9 mouse cellular contexts compared by ENCODE assay signal in genomic region chr12:113016976-113017375, GRCm38 (mm10). TPM values are rescaled to one million over a fixed set of nuclear protein-coding genes. Genes with fewer than 3 reads are reported as not detected.
DNase-seq lines count a peak whose midpoint lies in the region; ATAC-seq and TF ChIP-seq lines count a peak whose summit lies in the region.
"Had no signal": no experiment of that assay in that cellular context is flagged by ENCODE, and none has a peak within 500 bp of the region (broad histone marks: within the 10 kb centered on the region; RNA-seq: fewer than 3 reads in every experiment).

No protein-coding gene starts in this region.

- TF ChIP-seq POLR2A in kidney, adult 2 months (IDR thresholded peaks at IDR 0.05; ENCODE audit: low read depth, low read length): no peak

- H3K4me3 ChIP-seq in forebrain, embryonic 12.5 days (replicated peaks): no peak overlapping the region
- H3K4me3 ChIP-seq in neural tube, embryonic 15.5 days (replicated peaks): no peak overlapping the region
- H3K4me3 ChIP-seq in kidney, adult 2 months (ENCODE audit: insufficient read depth, low read depth, low read length): no peak overlapping the region

- peak; percentile 76 for DNase-seq in layer of hippocampus, adult 11-12 months (ENCODE audit: low spot score)
- no peak for DNase-seq in layer of hippocampus, adult 9-10 months (ENCODE audit: low spot score)
- DNase-seq in layer of hippocampus, postnatal 14 days (ENCODE audit: low spot score in 2 of 2): peak; percentile 46 to 81
- DNase-seq in ovary, postnatal 10 days (ENCODE audit: low spot score): no peak
- no peak for DNase-seq in kidney, adult 2 months

- 0 out of 2 replicates have a peak overlapping the region, but pooled peaks have one; percentile 22 for H3K9ac ChIP-seq in forebrain, embryonic 12.5 days
- H3K9ac ChIP-seq in neural tube, embryonic 15.5 days (replicated peaks): 0 out of 2 replicates have a peak overlapping the region, but pooled peaks have one; percentile 11

- no peak overlapping the region for H3K27ac ChIP-seq in forebrain, embryonic 12.5 days
- H3K27ac ChIP-seq in neural tube, embryonic 15.5 days (replicated peaks): no peak overlapping the region
- H3K27ac ChIP-seq in kidney, adult 2 months (ENCODE audit: insufficient read depth, low read depth, low read length): no peak overlapping the region

- peaks cover 41% of the 10 kb centered on the region for H3K4me1 ChIP-seq in forebrain, embryonic 12.5 days
- H3K4me1 ChIP-seq in neural tube, embryonic 15.5 days: peaks cover 56% of the 10 kb centered on the region
- peaks cover 24% of the 10 kb centered on the region for H3K4me1 ChIP-seq in kidney, adult 2 months (ENCODE audit: control insufficient read depth, insufficient read depth, low read length)

- no peak for TF ChIP-seq CTCF in kidney, adult 2 months (conservative IDR thresholded peaks at IDR 0.05; ENCODE audit: insufficient read depth, insufficient read length, low read depth, low read length)

- peaks cover 8% of the 10 kb centered on the region for H3K36me3 ChIP-seq in forebrain, embryonic 12.5 days (replicated peaks)
- peaks cover 5% of the 10 kb centered on the region; the same call in 1 of the 2 replicates for H3K36me3 ChIP-seq in neural tube, embryonic 15.5 days
- no peaks in the 10 kb centered on the region for H3K36me3 ChIP-seq in kidney, adult 2 months (ENCODE audit: control insufficient read depth, insufficient read depth, low read length)

- H3K9me3 ChIP-seq in forebrain, embryonic 12.5 days: no peaks in the 10 kb centered on the region
- no peaks in the 10 kb centered on the region for H3K9me3 ChIP-seq in neural tube, embryonic 15.5 days (replicated peaks)

- no peak for ATAC-seq in forebrain, embryonic 12.5 days (ENCODE audit: low FRiP score)
- ATAC-seq in neural tube, embryonic 15.5 days (ENCODE audit: low FRiP score): no peak
- ATAC-seq in inflammation-experienced regulatory T-cells, adult 6 months: no peak

- peak overlapping the region; percentile 4 for H3K4me2 ChIP-seq in forebrain, embryonic 12.5 days
- peak overlapping the region; percentile 19 for H3K4me2 ChIP-seq in neural tube, embryonic 15.5 days

- H3K27me3 ChIP-seq in forebrain, embryonic 12.5 days: no peaks in the 10 kb centered on the region
- H3K27me3 ChIP-seq in neural tube, embryonic 15.5 days (replicated peaks): no peaks in the 10 kb centered on the region
- no peaks in the 10 kb centered on the region for H3K27me3 ChIP-seq in kidney, adult 2 months (replicated peaks; ENCODE audit: control insufficient read depth, insufficient read depth, low read length)

- WGBS in forebrain, embryonic 12.5 days: 78% methylated on average over 8 of the region's 8 CpGs
- 79% methylated on average over 8 of the region's 8 CpGs for WGBS in neural tube, embryonic 15.5 days
- WGBS in kidney, adult 2 months: 74% methylated on average over 8 of the region's 8 CpGs

RNA-seq across cellular contexts. Expression of gene Pacs2, which starts 2.7 kb away (rescaled TPM):
- polyA plus RNA-seq in forebrain, embryonic 12.5 days (2016; fragmentation: Nextera tagmentation; extraction: Ambion mirVana): 26.3 and 27.6 TPM in 2 replicates
- 100 to 1,000 TPM; 121 TPM for total RNA-seq in layer of hippocampus, postnatal 14 days (2021)
- 21.9 and 27.6 TPM in 2 replicates for polyA plus RNA-seq in neural tube, embryonic 15.5 days (2015; fragmentation: Nextera tagmentation; extraction: Ambion mirVana)
- polyA plus RNA-seq in kidney, adult 2 months (2012; rRNA removed): 42.4 and 47.8 TPM in 2 replicates
- polyA plus RNA-seq in inflammation-experienced regulatory T-cells, adult 6 months (2017; shearing (Covaris generic)): 1 to 10 TPM; 5.0 to 8.6 (median 6.8) TPM

RNA-seq across cellular contexts. Expression of gene Brf1, which starts 16.5 kb away (rescaled TPM):
- polyA plus RNA-seq in forebrain, embryonic 12.5 days (2016; fragmentation: Nextera tagmentation; extraction: Ambion mirVana): 70.2 and 74.2 TPM in 2 replicates
- total RNA-seq in layer of hippocampus, postnatal 14 days (2021): 10 to 100 TPM; 51.2 to 58.9 TPM
- 44.1 and 49.3 TPM in 2 replicates for polyA plus RNA-seq in neural tube, embryonic 15.5 days (2015; fragmentation: Nextera tagmentation; extraction: Ambion mirVana)
- polyA plus RNA-seq in kidney, adult 2 months (2012; rRNA removed): 44.8 and 53.0 TPM in 2 replicates
- polyA plus RNA-seq in inflammation-experienced regulatory T-cells, adult 6 months (2017; shearing (Covaris generic)): 10 to 100 TPM; 20.2 to 32.0 (median 30.5) TPM

RNA-seq across cellular contexts. Expression of gene Btbd6, which starts 40.7 kb away (rescaled TPM):
- polyA plus RNA-seq in forebrain, embryonic 12.5 days (2016; fragmentation: Nextera tagmentation; extraction: Ambion mirVana): 28.2 and 29.2 TPM in 2 replicates
- total RNA-seq in layer of hippocampus, postnatal 14 days (2021): 10 to 100 TPM; 47.1 to 47.2 TPM
- 46.3 and 50.0 TPM in 2 replicates for polyA plus RNA-seq in neural tube, embryonic 15.5 days (2015; fragmentation: Nextera tagmentation; extraction: Ambion mirVana)
- polyA plus RNA-seq in kidney, adult 2 months (2012; rRNA removed): 31.8 and 45.2 TPM in 2 replicates
- polyA plus RNA-seq in inflammation-experienced regulatory T-cells, adult 6 months (2017; shearing (Covaris generic)): 1 to 10 TPM; 7.2 to 8.8 (median 7.3) TPM

RNA-seq across cellular contexts. Expression of gene Tex22, which starts 57.3 kb away (rescaled TPM):
- 0.26 TPM in 1 of 2 replicates, not detected in the other for polyA plus RNA-seq in forebrain, embryonic 12.5 days (2016; fragmentation: Nextera tagmentation; extraction: Ambion mirVana)
- total RNA-seq in layer of hippocampus, postnatal 14 days (2021): under 1 TPM in 1 of 2 experiments, not detected in 1; 0.51 TPM
- not detected in 2 replicates for polyA plus RNA-seq in neural tube, embryonic 15.5 days (2015; fragmentation: Nextera tagmentation; extraction: Ambion mirVana)
- 0.16 and 0.46 TPM in 2 replicates for polyA plus RNA-seq in kidney, adult 2 months (2012; rRNA removed)
- under 1 TPM in 1 of 3 experiments, not detected in 2; 0.30 TPM for polyA plus RNA-seq in inflammation-experienced regulatory T-cells, adult 6 months (2017; shearing (Covaris generic))
- total RNA-seq: hematopoietic stem cell, adult 5-6 weeks had no signal

Comparison
In these comparisons a context has a peak if more than half of its experiments do, and no peak if none do; other contexts are left out.
1. DNase-seq: peak in layer of hippocampus, adult 11-12 months (single experiment) and layer of hippocampus, postnatal 14 days (2 of 2); none in layer of hippocampus, adult 9-10 months (single experiment), ovary, postnatal 10 days (single experiment) and kidney, adult 2 months (single experiment).